ENCODE assay signal across 15 mouse cellular contexts in genomic region chr10:41883741-41884575, GRCm38 (mm10).
DNase-seq lines count a peak whose midpoint lies in the region; ATAC-seq lines count a peak whose summit lies in the region.
"Had no signal": no experiment of that assay in that cellular context is flagged by ENCODE, and none has a peak within 500 bp of the region (broad histone marks: within the 10 kb centered on the region; RNA-seq: fewer than 3 reads in every experiment).

No protein-coding gene starts in this region.

- 38% methylated on average over 8 of the region's 8 CpGs for WGBS in heart, embryonic 13.5 days
- WGBS in macrophage (ENCODE audit: missing documents), result 86% methylated on average over 8 of the region's 8 CpGs

- ATAC-seq in heart, embryonic 13.5 days (ENCODE audit: extremely low read depth, insufficient number of reproducible peaks, low FRiP score, low TSS enrichment), result no peak
- ATAC-seq in megakaryocyte, adult 5-6 weeks (ENCODE audit: poor library complexity, severe bottlenecking), result no peak
- ATAC-seq: CD4-positive, CD25-positive, alpha-beta regulatory T cell, adult 4 months; forebrain, postnatal 0 days; intestine, postnatal 0 days had no signal

- H3K9me3 ChIP-seq in heart, embryonic 13.5 days, result no peaks in the 10 kb centered on the region
- no peaks in the 10 kb centered on the region for H3K9me3 ChIP-seq in megakaryocyte, embryonic 14.5 days
- H3K9me3 ChIP-seq: neural tube, embryonic 12.5 days had no signal

- H3K4me2 ChIP-seq in heart, embryonic 13.5 days, result no peak overlapping the region
- H3K4me2 ChIP-seq: heart, embryonic 11.5 days; neural tube, embryonic 12.5 days had no signal

- H3K36me3 ChIP-seq in heart, embryonic 13.5 days, result no peaks in the 10 kb centered on the region
- no peaks in the 10 kb centered on the region for H3K36me3 ChIP-seq in megakaryocyte, embryonic 14.5 days (replicated peaks; ENCODE audit: low read length)
- no peaks in the 10 kb centered on the region for H3K36me3 ChIP-seq in macrophage (ENCODE audit: inconsistent target)
- H3K36me3 ChIP-seq: neural tube, embryonic 12.5 days had no signal

- DNase-seq in heart, postnatal 25 days (ENCODE audit: low spot score), result no peak
- peak; percentile 43 for DNase-seq in kidney, postnatal 10 days
- no peak for DNase-seq in thymus, adult 18-20 months
- DNase-seq in gastrocnemius, adult 8-10 months (ENCODE audit: low spot score in 2 of 2), result no peak
- DNase-seq: cerebellum, adult 11-12 months; forebrain, postnatal 0 days; right cerebral cortex, postnatal 25 days had no signal

- H3K27ac ChIP-seq in heart, embryonic 13.5 days (replicated peaks), result peak overlapping the region; percentile 39; the same call in 1 of the 2 replicates
- peak overlapping the region; percentile 92 for H3K27ac ChIP-seq in macrophage
- H3K27ac ChIP-seq: neural tube, embryonic 12.5 days had no signal

- no peaks in the 10 kb centered on the region for H3K27me3 ChIP-seq in heart, embryonic 13.5 days (replicated peaks)
- H3K27me3 ChIP-seq in megakaryocyte, embryonic 14.5 days (replicated peaks), result no peaks in the 10 kb centered on the region
- H3K27me3 ChIP-seq: neural tube, embryonic 12.5 days had no signal

- H3K4me1 ChIP-seq in heart, embryonic 13.5 days, result peaks cover 65% of the 10 kb centered on the region
- H3K4me1 ChIP-seq in megakaryocyte, embryonic 14.5 days, result peaks cover 62% of the 10 kb centered on the region

- intact Hi-C loops in heart, postnatal 25 days (cut with DNase I), result no loop called here

- H3K79me2 ChIP-seq in macrophage (ENCODE audit: inconsistent target), result peaks cover 61% of the 10 kb centered on the region

- no peak overlapping the region for H3K9ac ChIP-seq in heart, embryonic 13.5 days
- H3K9ac ChIP-seq: forebrain, postnatal 0 days; neural tube, embryonic 12.5 days had no signal

- no peak overlapping the region for H3K4me3 ChIP-seq in heart, embryonic 13.5 days
- peak overlapping the region; percentile 50 for H3K4me3 ChIP-seq in megakaryocyte, embryonic 14.5 days (replicated peaks)
- no peak overlapping the region for H3K4me3 ChIP-seq in macrophage (ENCODE audit: inconsistent target)
- H3K4me3 ChIP-seq: neural tube, embryonic 12.5 days had no signal
